Mouse (Mus musculus): Measurements from ENCODE around the gene Hamp. TPM values are rescaled to one million over a fixed set of nuclear protein-coding genes. Genes with fewer than 3 reads are reported as not detected.

The Hamp gene
- polyA plus RNA-seq, 1 experiment = not detected

GRCm38 (mm10) chr7:30956756-30957366, 13.0 kb upstream of the Hamp start, which contains the start of gene Usf2:
Usf2 (minus strand) TSS chr7:30956803.
- Histone ChIP-seq H3K27ac (ENCODE audit: insufficient read depth, low read length) (peak within 1 kb of the TSS; percentile 100), H3K4me1 (ENCODE audit: control insufficient read depth, insufficient read depth, insufficient read length) (peaks cover 9% of the 10 kb centered on the region), H3K4me3 (ENCODE audit: extremely low read depth, insufficient read depth, insufficient read length) (peak within 1 kb of the TSS; percentile 98), H3K27me3 (ENCODE audit: control insufficient read depth, insufficient read depth, low read length) (no peaks in the 10 kb centered on the region), H3K36me3 (ENCODE audit: control insufficient read depth, insufficient read depth, low read length) (peaks cover 18% of the 10 kb centered on the region)
- TF ChIP-seq CTCF (IDR thresholded peaks at IDR 0.05; ENCODE audit: extremely low read depth, insufficient read depth, insufficient read length, insufficient replicate concordance) = no peak
- TF ChIP-seq POLR2A (IDR thresholded peaks at IDR 0.05; ENCODE audit: low read depth, low read length) = no peak
- under 1% methylated on average over 52 of the region's 82 CpGs for WGBS
- peak; percentile 54 to 77 for DNase-seq (ENCODE audit: low read depth in 1 of 2, low spot score in 2 of 2)

GRCm38 (mm10) chr7:30956357-30956751, 12.5 kb upstream of the Hamp start:
- peaks cover 9% of the 10 kb centered on the region for H3K4me1 ChIP-seq (ENCODE audit: control insufficient read depth, insufficient read depth, insufficient read length)
- 2% methylated on average over 41 of the region's 49 CpGs for WGBS
- H3K27me3 ChIP-seq (ENCODE audit: control insufficient read depth, insufficient read depth, low read length) = no peaks in the 10 kb centered on the region
- peaks cover 18% of the 10 kb centered on the region for H3K36me3 ChIP-seq (ENCODE audit: control insufficient read depth, insufficient read depth, low read length)
- H3K4me3 ChIP-seq (ENCODE audit: extremely low read depth, insufficient read depth, insufficient read length) = peak overlapping the region; percentile 98
- peak overlapping the region; percentile 89 for H3K27ac ChIP-seq (ENCODE audit: insufficient read depth, low read length)
- TF ChIP-seq POLR2A (IDR thresholded peaks at IDR 0.05; ENCODE audit: low read depth, low read length) = no peak
- TF ChIP-seq CTCF (IDR thresholded peaks at IDR 0.05; ENCODE audit: extremely low read depth, insufficient read depth, insufficient read length, insufficient replicate concordance) = no peak
- DNase-seq (ENCODE audit: low read depth in 1 of 2, low spot score in 2 of 2) = peak in 1 of 2 experiments; percentile 34

GRCm38 (mm10) chr7:30955584-30956356, 11.9 kb upstream of the Hamp start:
- peak overlapping the region; percentile 89 for H3K27ac ChIP-seq (ENCODE audit: insufficient read depth, low read length)
- no peaks in the 10 kb centered on the region for H3K27me3 ChIP-seq (ENCODE audit: control insufficient read depth, insufficient read depth, low read length)
- peak; percentile 54; the same call in 1 of the 2 replicates for TF ChIP-seq CTCF (IDR thresholded peaks at IDR 0.05; ENCODE audit: extremely low read depth, insufficient read depth, insufficient read length, insufficient replicate concordance)
- peak; percentile 7; the same call in 1 of the 2 replicates for TF ChIP-seq POLR2A (IDR thresholded peaks at IDR 0.05; ENCODE audit: low read depth, low read length)
- DNase-seq (ENCODE audit: low read depth in 1 of 2, low spot score in 2 of 2) = peak; percentile 48 to 71
- WGBS = under 1% methylated on average over 64 of the region's 64 CpGs
- peaks cover 9% of the 10 kb centered on the region for H3K4me1 ChIP-seq (ENCODE audit: control insufficient read depth, insufficient read depth, insufficient read length)
- peaks cover 22% of the 10 kb centered on the region for H3K36me3 ChIP-seq (ENCODE audit: control insufficient read depth, insufficient read depth, low read length)
- peak overlapping the region; percentile 98 for H3K4me3 ChIP-seq (ENCODE audit: extremely low read depth, insufficient read depth, insufficient read length)

- WGBS = 90% methylated on average over 12 of the region's 12 CpGs
- TF ChIP-seq POLR2A (IDR thresholded peaks at IDR 0.05; ENCODE audit: low read depth, low read length) = no peak
- TF ChIP-seq CTCF (IDR thresholded peaks at IDR 0.05; ENCODE audit: extremely low read depth, insufficient read depth, insufficient read length, insufficient replicate concordance) = no peak
- no peak overlapping the region; the same call in 1 of the 2 replicates for H3K4me3 ChIP-seq (ENCODE audit: extremely low read depth, insufficient read depth, insufficient read length)
- peaks cover 23% of the 10 kb centered on the region for H3K36me3 ChIP-seq (ENCODE audit: control insufficient read depth, insufficient read depth, low read length)
- DNase-seq (ENCODE audit: low read depth in 1 of 2, low spot score in 2 of 2) = no peak
- no peaks in the 10 kb centered on the region for H3K27me3 ChIP-seq (ENCODE audit: control insufficient read depth, insufficient read depth, low read length)
- peaks cover 9% of the 10 kb centered on the region for H3K4me1 ChIP-seq (ENCODE audit: control insufficient read depth, insufficient read depth, insufficient read length)
- no peak overlapping the region for H3K27ac ChIP-seq (ENCODE audit: insufficient read depth, low read length)
These were observed 11.2 kb upstream of the Hamp start for GRCm38 (mm10) chr7:30954971-30955520.

- 89% methylated on average over 3 of the region's 3 CpGs for WGBS
- Histone ChIP-seq H3K4me1 (ENCODE audit: control insufficient read depth, insufficient read depth, insufficient read length) (peaks cover 9% of the 10 kb centered on the region), H3K4me3 (ENCODE audit: extremely low read depth, insufficient read depth, insufficient read length) (no peak overlapping the region), H3K36me3 (ENCODE audit: control insufficient read depth, insufficient read depth, low read length) (peaks cover 28% of the 10 kb centered on the region), H3K27ac (ENCODE audit: insufficient read depth, low read length) (no peak overlapping the region), H3K27me3 (ENCODE audit: control insufficient read depth, insufficient read depth, low read length) (no peaks in the 10 kb centered on the region)
- DNase-seq (ENCODE audit: low read depth in 1 of 2, low spot score in 2 of 2) = no peak
- TF ChIP-seq POLR2A (IDR thresholded peaks at IDR 0.05; ENCODE audit: low read depth, low read length) (no peak), CTCF (IDR thresholded peaks at IDR 0.05; ENCODE audit: extremely low read depth, insufficient read depth, insufficient read length, insufficient replicate concordance) (no peak)
These were observed 10.2 kb upstream of the Hamp start for GRCm38 (mm10) chr7:30954036-30954435.

- Histone ChIP-seq H3K27me3 (ENCODE audit: control insufficient read depth, insufficient read depth, low read length) (no peaks in the 10 kb centered on the region), H3K4me1 (ENCODE audit: control insufficient read depth, insufficient read depth, insufficient read length) (peaks cover 9% of the 10 kb centered on the region), H3K27ac (ENCODE audit: insufficient read depth, low read length) (no peak overlapping the region), H3K4me3 (ENCODE audit: extremely low read depth, insufficient read depth, insufficient read length) (no peak overlapping the region), H3K36me3 (ENCODE audit: control insufficient read depth, insufficient read depth, low read length) (peaks cover 30% of the 10 kb centered on the region)
- 57% methylated on average over 6 of the region's 6 CpGs for WGBS
- TF ChIP-seq CTCF (IDR thresholded peaks at IDR 0.05; ENCODE audit: extremely low read depth, insufficient read depth, insufficient read length, insufficient replicate concordance) (no peak), POLR2A (IDR thresholded peaks at IDR 0.05; ENCODE audit: low read depth, low read length) (no peak)
- peak in 1 of 2 experiments; percentile 23 for DNase-seq (ENCODE audit: low read depth in 1 of 2, low spot score in 2 of 2)
These were observed 9.6 kb upstream of the Hamp start for GRCm38 (mm10) chr7:30953459-30953858.

Measured in spleen, adult 2 months (tissue).